Mouse (Mus musculus): ENCODE measurements around the gene Gm13288.
"Not testable (repeated sequence)": the region's sequence is repeated elsewhere in the genome, so short reads cannot be mapped to it uniquely, and the experiment has no call there.

- not testable (repeated sequence) for TF ChIP-seq CTCF, POLR2A (IDR thresholded peaks at IDR 0.05; ENCODE audit: insufficient read depth, low read depth, low read length)
Observed at GRCm38 (mm10) chr4:88781831-88782230, 23.5 kb upstream of the Gm13288 start, which contains the start of gene Ifnz.
